Mouse (Mus musculus): ENCODE measurements at regions not wholly inside any gene's neighbourhood (a gene's known extent, or its start where the extent isn't known, plus 50 kb on each side); places are given as distances from the start of the nearest gene placed in this dataset.

GRCm38 (mm10) chr12:106226276-106226675, 216.2 kb downstream of the Vrk1 start:
- Histone ChIP-seq H3K4me1 (no peaks in the 10 kb centered on the region), H3K4me3 (replicated peaks) (no peak overlapping the region), H3K36me3 (replicated peaks; ENCODE audit: low read length) (no peaks in the 10 kb centered on the region), H3K27me3 (replicated peaks) (no peaks in the 10 kb centered on the region), H3K9me3 (peaks cover 55% of the 10 kb centered on the region)
- TF ChIP-seq FLI1 (IDR thresholded peaks at IDR 0.05; ENCODE audit: low read length) (no peak), GATA1 (IDR thresholded peaks at IDR 0.05; ENCODE audit: borderline replicate concordance, low read length) (no peak)

- H3K27me3 ChIP-seq (replicated peaks) = no peaks in the 10 kb centered on the region
Observed at GRCm38 (mm10) chr12:106226776-106227562, 216.9 kb downstream of the Vrk1 start.

GRCm38 (mm10) chr12:106227563-106227840, 217.5 kb downstream of the Vrk1 start:
- H3K4me3 ChIP-seq (replicated peaks) = no peak overlapping the region
- no peaks in the 10 kb centered on the region for H3K27me3 ChIP-seq (replicated peaks)
- H3K9me3 ChIP-seq = peaks cover 52% of the 10 kb centered on the region
- no peaks in the 10 kb centered on the region for H3K36me3 ChIP-seq (replicated peaks; ENCODE audit: low read length)
- TF ChIP-seq GATA1 (IDR thresholded peaks at IDR 0.05; ENCODE audit: borderline replicate concordance, low read length) (no peak), FLI1 (IDR thresholded peaks at IDR 0.05; ENCODE audit: low read length) (no peak)
- H3K4me1 ChIP-seq = no peaks in the 10 kb centered on the region

More at GRCm38 (mm10) chr12:106226776-106227562, 216.9 kb downstream of the Vrk1 start:
- H3K9me3 ChIP-seq = peaks cover 55% of the 10 kb centered on the region
- H3K36me3 ChIP-seq (replicated peaks; ENCODE audit: low read length) = no peaks in the 10 kb centered on the region
- no peak for TF ChIP-seq FLI1 (IDR thresholded peaks at IDR 0.05; ENCODE audit: low read length)
- H3K4me3 ChIP-seq (replicated peaks) = no peak overlapping the region
- H3K4me1 ChIP-seq = no peaks in the 10 kb centered on the region

GRCm38 (mm10) chr12:106245178-106245840, 235.3 kb downstream of the Vrk1 start:
- Histone ChIP-seq H3K4me3 (replicated peaks) (no peak overlapping the region), H3K36me3 (replicated peaks; ENCODE audit: low read length) (no peaks in the 10 kb centered on the region), H3K27me3 (replicated peaks) (no peaks in the 10 kb centered on the region), H3K4me1 (no peaks in the 10 kb centered on the region), H3K9me3 (peaks cover 47% of the 10 kb centered on the region)
- TF ChIP-seq FLI1 (IDR thresholded peaks at IDR 0.05; ENCODE audit: low read length) (no peak), GATA1 (IDR thresholded peaks at IDR 0.05; ENCODE audit: borderline replicate concordance, low read length) (no peak)

- no peak for TF ChIP-seq FLI1 (IDR thresholded peaks at IDR 0.05; ENCODE audit: low read length)
- no peak for TF ChIP-seq GATA1 (IDR thresholded peaks at IDR 0.05; ENCODE audit: borderline replicate concordance, low read length)
- no peaks in the 10 kb centered on the region for H3K36me3 ChIP-seq (replicated peaks; ENCODE audit: low read length)
- H3K27me3 ChIP-seq (replicated peaks) = no peaks in the 10 kb centered on the region
- H3K4me1 ChIP-seq = no peaks in the 10 kb centered on the region
- peaks cover 47% of the 10 kb centered on the region for H3K9me3 ChIP-seq
- H3K4me3 ChIP-seq (replicated peaks) = no peak overlapping the region
Observed at GRCm38 (mm10) chr12:106273591-106273990, 263.6 kb downstream of the Vrk1 start.

- no peaks in the 10 kb centered on the region for H3K36me3 ChIP-seq (replicated peaks; ENCODE audit: low read length)
- H3K27me3 ChIP-seq (replicated peaks) = no peaks in the 10 kb centered on the region
- TF ChIP-seq GATA1 (IDR thresholded peaks at IDR 0.05; ENCODE audit: borderline replicate concordance, low read length) (no peak), FLI1 (IDR thresholded peaks at IDR 0.05; ENCODE audit: low read length) (no peak)
Observed at GRCm38 (mm10) chr12:106277886-106278285, 267.9 kb downstream of the Vrk1 start.

GRCm38 (mm10) chr12:106282491-106283106, 272.6 kb downstream of the Vrk1 start:
- Histone ChIP-seq H3K9me3 (peaks cover 88% of the 10 kb centered on the region), H3K36me3 (replicated peaks; ENCODE audit: low read length) (no peaks in the 10 kb centered on the region), H3K27me3 (replicated peaks) (no peaks in the 10 kb centered on the region), H3K4me3 (replicated peaks) (no peak overlapping the region), H3K4me1 (no peaks in the 10 kb centered on the region)
- TF ChIP-seq FLI1 (IDR thresholded peaks at IDR 0.05; ENCODE audit: low read length) = no peak
- no peak for TF ChIP-seq GATA1 (IDR thresholded peaks at IDR 0.05; ENCODE audit: borderline replicate concordance, low read length)

More at GRCm38 (mm10) chr12:106277886-106278285, 267.9 kb downstream of the Vrk1 start:
- Histone ChIP-seq H3K9me3 (peaks cover 70% of the 10 kb centered on the region), H3K4me1 (no peaks in the 10 kb centered on the region), H3K4me3 (replicated peaks) (peak overlapping the region; percentile 67)

GRCm38 (mm10) chr12:106284814-106285213, 274.8 kb downstream of the Vrk1 start:
- peak overlapping the region; percentile 29 for H3K4me3 ChIP-seq (replicated peaks)
- H3K4me1 ChIP-seq = no peaks in the 10 kb centered on the region
- no peaks in the 10 kb centered on the region for H3K27me3 ChIP-seq (replicated peaks)
- no peak for TF ChIP-seq FLI1 (IDR thresholded peaks at IDR 0.05; ENCODE audit: low read length)
- TF ChIP-seq GATA1 (IDR thresholded peaks at IDR 0.05; ENCODE audit: borderline replicate concordance, low read length) = no peak
- no peaks in the 10 kb centered on the region for H3K36me3 ChIP-seq (replicated peaks; ENCODE audit: low read length)
- H3K9me3 ChIP-seq = peaks cover 84% of the 10 kb centered on the region

- Histone ChIP-seq H3K4me1 (no peaks in the 10 kb centered on the region), H3K4me3 (replicated peaks) (no peak overlapping the region), H3K27me3 (replicated peaks) (no peaks in the 10 kb centered on the region), H3K36me3 (replicated peaks; ENCODE audit: low read length) (no peaks in the 10 kb centered on the region), H3K9me3 (peaks cover 74% of the 10 kb centered on the region)
- TF ChIP-seq GATA1 (IDR thresholded peaks at IDR 0.05; ENCODE audit: borderline replicate concordance, low read length) (no peak), FLI1 (IDR thresholded peaks at IDR 0.05; ENCODE audit: low read length) (no peak)
Observed at GRCm38 (mm10) chr12:106288791-106289515, 278.9 kb downstream of the Vrk1 start.
